Mouse (Mus musculus) lung, adult 2 months (tissue): ENCODE measurements around the gene Papss1.
"Not testable (repeated sequence)": the region's sequence is repeated elsewhere in the genome, so short reads cannot be mapped to it uniquely, and the experiment has no call there.

Experiments used
- CTCF ChIP-seq: fragments of 200-500 bp; IDR thresholded peaks from 2 replicates; pipeline ENCODE4 v1.5.1; 2011; ENCODE audit warnings: mild to moderate bottlenecking, low read length, control low read depth; ENCODE audit not compliant: insufficient read depth
- POLR2A ChIP-seq: fragments of 200-500 bp; IDR thresholded peaks from 2 replicates; pipeline ENCODE4 v1.6.1; 2011; ENCODE audit warnings: low read depth, mild to moderate bottlenecking, control low read depth, low read length, borderline replicate concordance; ENCODE audit errors: extremely low read depth

GRCm38 (mm10) chr3:131547562-131547961 is 17.0 kb upstream of the Papss1 start:
- not testable (repeated sequence) for TF ChIP-seq CTCF, POLR2A
